Mouse (Mus musculus) C2C12 (cell line): ENCODE measurements around the gene Gsg1.

ENCODE experiments used
- CEBPB ChIP-seq: IDR thresholded peaks from one replicate; pipeline ENCODE4 v1.6.1; 2011; ENCODE audit warnings: low read depth, mild to moderate bottlenecking, control low read depth, moderate library complexity
- CTCF ChIP-seq: IDR thresholded peaks from one replicate; pipeline ENCODE4 v1.5.1; 2011; ENCODE audit not compliant: control insufficient read depth, insufficient read depth, insufficient read length
- MAX ChIP-seq: IDR thresholded peaks from one replicate; pipeline ENCODE4 v1.6.1; 2011; ENCODE audit warnings: mild to moderate bottlenecking, control low read depth
- MYOG ChIP-seq: IDR thresholded peaks from one replicate; pipeline ENCODE4 v1.6.1; 2011; ENCODE audit not compliant: control insufficient read depth, insufficient read length; ENCODE audit errors: extremely low read depth
- USF1 ChIP-seq: IDR thresholded peaks from one replicate; pipeline ENCODE4 v1.6.1; 2011; ENCODE audit warnings: low read depth, mild to moderate bottlenecking, control low read depth, moderate library complexity

DNA sequence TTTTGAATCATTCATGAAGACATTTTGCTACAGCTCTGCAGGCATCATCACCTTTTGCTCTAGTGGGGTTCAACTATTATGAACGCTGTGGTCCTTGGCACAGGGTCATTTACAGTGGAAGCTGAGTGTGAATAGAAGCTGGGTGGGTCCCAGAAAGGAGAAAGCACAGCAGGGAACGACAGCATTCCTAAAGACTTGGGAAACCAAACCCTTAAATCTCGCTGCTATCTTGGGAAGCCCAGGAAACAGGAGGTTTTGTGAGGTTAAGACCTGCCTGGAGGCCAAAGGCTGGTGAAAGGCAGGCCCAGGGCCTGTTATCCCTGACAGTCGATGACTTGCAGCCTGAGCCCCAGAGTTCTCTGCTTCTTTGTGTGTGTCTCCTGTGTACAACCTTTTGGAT is 15.9 kb downstream of the Gsg1 start:
- TF ChIP-seq CTCF = no peak
- no peak for TF ChIP-seq USF1
- no peak for TF ChIP-seq MAX
- no peak for TF ChIP-seq MYOG
- TF ChIP-seq CEBPB = no peak
